Mouse (Mus musculus): ENCODE measurements around the gene Serpinb2. TPM values are rescaled to one million over a fixed set of nuclear protein-coding genes. Genes with fewer than 3 reads are reported as not detected.

Gene Serpinb2
- polyA plus RNA-seq, 1 experiment from 2014 or later: not detected

Other genes with a start within 250 kb of the Serpinb2 start
- gene Serpinb3b, start 233.1 kb upstream of the Serpinb2 start, polyA plus RNA-seq (2015; fragmentation: Nextera tagmentation; extraction: Ambion mirVana): not detected in 2 replicates
- not detected in 2 replicates for gene Serpinb3c, start 233.1 kb upstream of the Serpinb2 start, polyA plus RNA-seq (2015; fragmentation: Nextera tagmentation; extraction: Ambion mirVana)
- not detected in 2 replicates for gene Serpinb11, start 150.2 kb upstream of the Serpinb2 start, polyA plus RNA-seq (2015; fragmentation: Nextera tagmentation; extraction: Ambion mirVana)
- not detected in 2 replicates for gene Serpinb7, start 111.8 kb upstream of the Serpinb2 start, polyA plus RNA-seq (2015; fragmentation: Nextera tagmentation; extraction: Ambion mirVana)
- 0.23 and 0.36 TPM in 2 replicates for gene Serpinb8, start 78.6 kb downstream of the Serpinb2 start, polyA plus RNA-seq (2015; fragmentation: Nextera tagmentation; extraction: Ambion mirVana)

Data from midbrain, embryonic 15.5 days (tissue).